Mouse (Mus musculus): ENCODE measurements around the gene Purb.
"Not testable (repeated sequence)": the region's sequence is repeated elsewhere in the genome, so short reads cannot be mapped to it uniquely, and the experiment has no call there.

The Purb gene

DNA sequence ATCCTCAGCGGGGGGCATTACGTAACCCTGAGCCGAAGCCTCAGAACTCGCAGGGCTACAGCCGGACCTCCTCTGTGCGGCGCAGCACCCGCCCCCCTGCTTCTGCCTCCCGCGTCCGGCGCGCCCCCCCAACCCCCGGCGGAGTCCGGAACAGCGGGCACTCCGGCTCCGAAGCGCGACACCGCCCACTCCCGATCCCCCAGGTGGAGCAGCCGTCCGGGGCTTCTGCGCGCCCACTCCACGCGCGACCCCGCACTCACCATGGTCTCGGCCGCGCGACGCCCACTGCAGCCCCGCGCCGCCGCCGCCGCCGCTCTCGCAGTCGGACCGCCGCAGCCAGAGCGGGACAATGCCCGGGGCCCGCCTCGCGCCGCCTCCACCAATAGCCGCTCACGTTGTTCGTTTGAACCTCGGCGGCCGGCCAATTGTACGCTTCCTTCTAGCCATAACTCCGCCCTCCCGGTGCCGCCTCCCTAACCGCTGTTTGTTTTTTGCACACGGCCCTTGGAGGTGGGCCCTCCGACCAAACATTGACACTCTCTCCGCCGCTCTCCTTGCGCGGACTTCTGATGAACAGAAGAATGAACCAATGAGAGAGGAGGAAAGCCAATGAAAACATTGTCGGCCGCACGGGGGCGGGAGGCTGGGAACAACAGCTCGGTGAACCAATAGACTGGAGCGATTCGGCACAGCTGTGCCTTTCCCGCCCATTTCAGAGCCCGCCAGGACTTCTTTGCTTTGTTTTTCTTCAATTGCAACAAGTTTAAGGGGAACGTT lies 31.5 kb downstream of the Purb start, which contains the start of gene H2afv:
Gene H2afv (minus strand): TSS at position 367 of the 777 bp plus-strand sequence.
- peak; percentile 99 for DNase-seq (ENCODE audit: low spot score)

DNA sequence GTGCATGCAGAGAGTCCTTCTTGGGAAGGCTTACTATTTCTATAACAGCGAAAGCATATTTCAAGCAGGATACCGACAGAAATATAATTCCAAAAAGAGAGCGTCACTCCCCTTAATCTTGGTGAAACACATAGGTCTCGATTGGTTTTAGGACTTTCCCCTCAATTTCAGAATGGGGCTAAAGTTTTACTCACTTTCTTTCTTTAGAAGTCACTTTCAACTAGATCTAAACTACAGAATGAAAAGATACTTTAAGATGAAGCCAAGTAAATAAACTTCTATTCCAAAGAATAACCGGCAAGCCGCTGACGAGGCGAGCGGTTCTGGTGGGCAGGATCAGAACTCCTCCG lies 32.0 kb downstream of the Purb start:
- DNase-seq (ENCODE audit: low spot score) = no peak

DNA sequence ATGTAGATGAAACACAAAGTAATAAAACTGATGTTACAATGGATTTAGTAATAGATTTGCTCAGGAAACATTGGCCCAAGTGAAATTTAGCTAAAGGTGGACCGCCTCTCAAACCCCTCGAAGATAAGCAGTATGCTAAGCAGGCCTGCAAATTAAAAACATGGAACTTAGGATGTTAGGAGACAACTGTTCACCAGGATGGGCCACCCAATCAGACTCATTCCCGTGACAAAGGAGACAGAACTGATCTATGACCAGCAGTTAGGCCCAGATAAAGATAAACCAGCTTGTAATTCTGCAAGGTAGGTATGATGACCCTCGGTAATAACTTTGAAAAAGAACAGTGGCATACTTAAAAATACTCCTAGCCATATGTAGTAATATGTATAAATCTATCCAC lies 32.6 kb downstream of the Purb start:
- no peak for DNase-seq (ENCODE audit: low spot score)

DNA sequence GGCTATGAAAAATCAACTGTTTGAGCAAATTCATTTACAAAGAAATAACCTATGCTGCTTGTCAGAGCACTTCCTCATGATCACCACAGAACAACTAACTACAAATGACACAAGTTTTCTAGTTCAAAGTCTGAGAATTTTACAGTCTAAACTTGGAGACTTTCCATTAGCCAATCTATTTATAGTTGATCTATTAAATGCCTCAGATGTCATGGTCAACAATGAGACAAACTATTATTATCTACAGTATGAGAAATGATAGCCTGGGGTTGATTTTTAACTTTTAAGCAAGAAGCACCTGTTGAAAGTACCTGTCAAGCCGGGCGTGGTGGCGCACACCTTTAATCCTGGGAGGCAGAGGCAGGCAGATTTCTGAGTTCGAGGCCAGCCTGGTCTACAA lies 33.2 kb downstream of the Purb start:
- DNase-seq (ENCODE audit: low spot score) = no peak

DNA sequence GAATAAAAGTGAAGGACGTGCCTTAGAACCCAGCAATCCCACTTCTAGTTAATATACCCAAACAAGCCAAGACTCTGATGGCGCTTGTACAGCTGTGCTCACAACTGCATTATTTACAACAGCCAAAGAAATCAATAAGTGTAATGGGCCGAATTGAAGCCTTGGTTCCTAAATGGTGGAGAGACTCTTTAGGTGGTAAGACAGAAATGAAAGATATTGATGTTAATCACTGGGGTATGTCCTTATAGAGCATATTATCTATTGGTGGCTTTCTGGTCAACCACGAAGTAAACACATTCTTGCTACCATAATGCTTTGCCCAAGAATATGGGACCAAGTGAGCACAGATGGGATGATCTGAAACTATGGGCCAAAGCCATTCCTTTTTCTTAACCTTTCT lies 35.5 kb downstream of the Purb start:
- no peak for DNase-seq (ENCODE audit: low spot score)

DNA sequence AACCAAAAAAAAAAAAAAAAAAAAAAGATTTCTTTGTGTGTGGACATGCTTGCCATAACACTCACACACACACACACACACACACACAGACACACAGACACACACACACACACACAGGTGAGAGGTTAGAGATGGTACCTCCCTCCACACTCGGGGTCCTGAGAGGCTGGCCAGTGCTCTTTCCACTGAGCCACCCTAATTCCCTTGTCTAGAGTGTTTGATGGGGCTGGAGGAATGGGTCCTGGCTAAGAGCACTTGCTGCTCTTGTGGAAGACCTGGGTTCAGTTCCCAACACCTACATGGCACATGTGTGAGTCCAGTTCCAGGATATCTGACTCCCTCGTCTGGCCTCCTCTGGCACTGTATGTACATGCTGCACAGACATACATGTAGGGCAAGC lies 38.0 kb downstream of the Purb start:
- no peak for DNase-seq (ENCODE audit: low spot score)

DNA sequence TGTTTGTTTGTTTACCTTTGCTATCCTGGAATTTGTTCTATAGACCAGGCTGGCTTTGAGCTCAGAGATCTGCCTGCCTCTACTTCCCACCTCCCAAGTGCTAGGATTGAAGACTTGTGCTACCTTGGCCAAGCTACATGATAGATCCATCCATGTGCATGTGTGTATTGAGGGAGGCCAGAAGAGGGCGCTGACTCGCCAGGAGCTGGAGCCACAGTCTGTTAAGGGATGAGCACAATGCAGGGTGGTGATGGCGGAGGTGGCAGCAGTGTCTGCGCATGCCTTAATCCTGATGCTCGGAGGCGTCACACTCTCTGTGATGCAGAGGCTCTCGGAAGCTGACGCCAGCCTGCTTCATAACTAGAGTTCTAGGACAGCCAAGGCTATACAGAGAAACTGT lies 39.3 kb downstream of the Purb start:
- peak; percentile 65 for DNase-seq (ENCODE audit: low spot score)

DNA sequence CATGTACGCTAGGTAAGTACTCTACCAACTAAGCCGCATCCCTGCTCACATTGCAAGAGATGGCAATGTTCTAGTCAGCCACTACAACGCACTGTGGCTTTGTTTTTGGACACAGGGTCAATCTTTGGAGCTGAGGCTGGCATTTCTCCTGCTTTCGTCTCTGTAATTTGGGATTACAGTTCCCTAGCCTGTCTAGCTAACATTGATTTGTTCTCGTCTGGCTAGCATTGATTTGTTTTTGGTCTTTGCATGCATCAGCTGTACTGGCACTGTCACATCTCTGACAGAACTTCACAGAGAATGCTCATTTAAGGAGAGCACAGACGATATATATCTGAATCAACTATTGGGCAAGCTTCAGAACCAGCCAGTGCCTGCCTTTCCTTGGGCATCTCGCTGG lies 45.5 kb downstream of the Purb start:
- no peak for DNase-seq (ENCODE audit: low spot score)

DNA sequence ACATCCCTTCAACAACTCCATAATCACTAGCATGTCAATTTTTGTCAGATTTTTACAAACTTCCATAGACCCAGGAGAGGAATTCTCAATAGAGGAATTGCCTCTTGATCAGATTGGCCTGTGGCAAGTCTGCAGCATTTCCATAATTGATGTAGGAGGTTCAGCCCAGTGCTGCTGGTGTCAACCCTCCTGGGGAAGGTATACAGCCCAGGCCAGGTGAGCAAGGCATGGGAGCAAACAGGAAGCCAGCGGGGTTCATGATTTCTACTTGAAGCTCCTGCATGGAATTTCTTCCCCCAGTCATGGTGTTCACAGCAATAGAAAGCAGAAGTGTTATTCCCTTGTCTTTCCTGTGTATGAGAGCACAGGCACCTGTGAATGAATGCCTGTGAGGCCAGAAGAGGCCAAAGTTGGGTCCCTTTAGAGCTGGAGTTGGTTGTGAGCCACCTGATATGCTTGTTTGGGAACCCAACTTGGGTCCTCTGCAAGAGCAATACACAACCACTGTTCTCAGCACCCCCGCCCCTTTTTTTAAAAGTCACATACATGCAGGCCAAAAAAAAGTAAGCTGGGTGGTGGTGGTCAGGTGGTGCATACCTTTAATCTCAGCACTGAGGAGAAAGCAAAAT lies 54.9 kb downstream of the Purb start:
- no peak for DNase-seq (ENCODE audit: low spot score)

DNA sequence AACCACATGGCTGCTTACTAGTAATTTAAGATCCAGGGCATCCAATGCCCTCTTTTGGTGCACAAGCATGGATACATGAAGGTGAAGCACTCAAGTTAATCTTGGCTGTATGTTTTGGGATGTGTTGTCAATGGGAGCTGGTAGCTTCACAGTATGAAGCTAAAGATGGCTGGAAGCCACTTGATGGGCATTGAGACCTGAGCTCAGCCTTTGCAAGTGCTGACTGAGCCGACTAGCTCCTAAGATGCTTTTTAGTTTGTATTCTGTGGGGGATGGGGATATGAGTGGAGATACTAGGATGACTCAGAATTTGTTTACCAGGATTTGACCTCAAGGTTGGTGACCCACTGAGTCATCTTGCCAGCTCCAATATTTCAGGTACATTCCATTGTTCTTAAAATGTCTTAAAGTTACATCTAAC lies 55.4 kb downstream of the Purb start:
- no peak for DNase-seq (ENCODE audit: low spot score)

DNA sequence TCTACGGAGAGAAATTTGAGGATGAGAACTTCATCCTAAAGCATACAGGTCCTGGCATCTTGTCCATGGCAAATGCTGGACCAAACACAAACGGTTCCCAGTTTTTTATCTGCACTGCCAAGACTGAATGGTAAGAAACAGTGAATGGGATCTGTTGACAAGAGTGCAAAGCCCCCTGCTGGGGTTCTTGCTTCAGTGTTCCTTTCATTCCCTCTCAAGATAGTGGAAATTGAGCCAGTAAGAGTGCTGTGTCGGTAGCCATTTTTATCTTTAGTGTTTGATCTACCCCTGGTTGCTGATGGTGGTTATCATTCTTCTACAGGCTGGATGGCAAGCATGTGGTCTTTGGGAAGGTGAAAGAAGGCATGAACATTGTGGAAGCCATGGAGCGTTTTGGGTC lies 56.6 kb downstream of the Purb start:
- DNase-seq (ENCODE audit: low spot score) = not testable (repeated sequence)

DNA sequence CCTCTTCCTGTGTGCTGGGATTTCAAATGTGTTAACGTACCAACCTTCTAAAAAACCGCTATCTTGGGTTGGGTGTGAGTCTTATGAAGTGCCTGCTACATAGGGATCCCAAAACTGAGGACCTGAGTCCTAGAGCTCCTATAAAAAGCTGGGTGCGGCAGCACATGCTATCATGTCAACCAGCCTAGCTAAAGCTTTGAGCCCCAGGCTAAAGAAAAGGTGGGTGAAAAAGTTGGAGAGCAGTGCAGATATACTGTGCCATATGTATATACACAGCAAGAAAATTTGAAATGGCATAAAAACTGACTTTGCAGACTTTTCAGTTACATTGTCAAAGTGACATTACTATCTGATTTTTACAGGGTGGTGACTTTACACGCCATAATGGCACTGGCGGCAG lies 57.0 kb downstream of the Purb start:
- DNase-seq (ENCODE audit: low spot score) = no peak
